Mouse (Mus musculus) brain, embryonic 18.5 days (tissue): ENCODE measurements around the gene Dram2.
A peak's percentile ranks its signal among the peaks of the same experiment; 100 is the strongest.
"Not testable (repeated sequence)": the region's sequence is repeated elsewhere in the genome, so short reads cannot be mapped to it uniquely, and the experiment has no call there.

Experiments used
- DNase-seq: peaks from one replicate; pipeline ENCODE4 v3.0.0-alpha.2; 2012; ENCODE audit warnings: low read depth, low spot score

Dram2 gene

GRCm38 (mm10) chr3:106547171-106547923, at the start of gene Dram2, which contains the start of gene Cept1:
Dram2 (plus strand) TSS chr3:106547798.
Cept1 (minus strand) TSS chr3:106547802.
- DNase-seq = peak; percentile 91

- DNase-seq = no peak
Measured at GRCm38 (mm10) chr3:106500510-106500909, 47.1 kb upstream of the Dram2 start.

- DNase-seq = no peak
Measured at GRCm38 (mm10) chr3:106502892-106503291, 44.7 kb upstream of the Dram2 start.

- no peak for DNase-seq
Measured at GRCm38 (mm10) chr3:106510669-106511068, 36.9 kb upstream of the Dram2 start.

GRCm38 (mm10) chr3:106515016-106515415, 32.6 kb upstream of the Dram2 start:
- DNase-seq = no peak

- no peak for DNase-seq
Measured at GRCm38 (mm10) chr3:106522730-106523129, 24.9 kb upstream of the Dram2 start.

GRCm38 (mm10) chr3:106526411-106526810, 21.2 kb upstream of the Dram2 start:
- no peak for DNase-seq

- no peak for DNase-seq
Measured at GRCm38 (mm10) chr3:106528032-106528431, 19.6 kb upstream of the Dram2 start.

- DNase-seq = no peak
Measured at GRCm38 (mm10) chr3:106533277-106533676, 14.3 kb upstream of the Dram2 start.

GRCm38 (mm10) chr3:106544721-106545316, 2.8 kb upstream of the Dram2 start:
- no peak for DNase-seq

GRCm38 (mm10) chr3:106547924-106548539, 434 bp downstream of the Dram2 start:
- DNase-seq = no peak

GRCm38 (mm10) chr3:106548971-106549370, 1.4 kb downstream of the Dram2 start:
- DNase-seq = no peak

GRCm38 (mm10) chr3:106553411-106553810, 5.8 kb downstream of the Dram2 start:
- DNase-seq = no peak

- DNase-seq = no peak
Measured at GRCm38 (mm10) chr3:106555743-106556250, 8.2 kb downstream of the Dram2 start.

- no peak for DNase-seq
Measured at GRCm38 (mm10) chr3:106558271-106558670, 10.7 kb downstream of the Dram2 start.

GRCm38 (mm10) chr3:106565876-106566275, 18.3 kb downstream of the Dram2 start:
- DNase-seq = no peak

- DNase-seq = no peak
Measured at GRCm38 (mm10) chr3:106573191-106573590, 25.6 kb downstream of the Dram2 start.

GRCm38 (mm10) chr3:106579296-106579695, 31.7 kb downstream of the Dram2 start:
- no peak for DNase-seq

GRCm38 (mm10) chr3:106593631-106594030, 46.0 kb downstream of the Dram2 start:
- not testable (repeated sequence) for DNase-seq

GRCm38 (mm10) chr3:106618103-106618502, 70.5 kb downstream of the Dram2 start:
- DNase-seq = no peak
